Mouse (Mus musculus) limb, embryonic 15.5 days (tissue): ENCODE measurements around the gene Aff3. TPM values are rescaled to one million over a fixed set of nuclear protein-coding genes. Genes with fewer than 3 reads are reported as not detected.

Experiments used
- ATAC-seq: fragments of 200-750 bp; cut with Nextera tagmentation; 2 replicates; pipeline ENCODE4 v1.8.0; 2017; ENCODE audit warnings: low read depth, moderate TSS enrichment; ENCODE audit not compliant: insufficient number of reproducible peaks, low FRiP score, low TSS enrichment
- H3K27ac ChIP-seq: fragments of 300-500 bp; sonication (generic); 2 replicates; pipeline ENCODE4 v1.5.1; 2015; ENCODE audit warnings: moderate library complexity, mild to moderate bottlenecking, inconsistent platforms
- H3K27me3 ChIP-seq: fragments of 300-500 bp; sonication (generic); 2 replicates; pipeline ENCODE4 v1.6.1; 2015; ENCODE audit warnings: inconsistent platforms
- H3K36me3 ChIP-seq: fragments of 300-500 bp; sonication (generic); 2 replicates; pipeline ENCODE4 v1.6.1; 2015; ENCODE audit warnings: inconsistent platforms
- H3K4me1 ChIP-seq: fragments of 300-500 bp; sonication (generic); 2 replicates; pipeline ENCODE4 v1.6.1; 2015; ENCODE audit warnings: inconsistent platforms
- H3K4me2 ChIP-seq: fragments of 300-500 bp; sonication (generic); 2 replicates; pipeline ENCODE4 v1.6.1; 2015; ENCODE audit warnings: mild to moderate bottlenecking, inconsistent platforms
- H3K4me3 ChIP-seq: fragments of 300-500 bp; sonication (generic); 2 replicates; pipeline ENCODE4 v1.5.1; 2015; ENCODE audit warnings: mild to moderate bottlenecking, inconsistent platforms
- H3K9ac ChIP-seq: fragments of 300-500 bp; sonication (generic); 2 replicates; pipeline ENCODE4 v1.6.1; 2015; ENCODE audit warnings: inconsistent platforms
- H3K9me3 ChIP-seq: fragments of 300-500 bp; sonication (generic); 2 replicates; pipeline ENCODE4 v1.6.1; 2016; ENCODE audit warnings: inconsistent platforms
- WGBS: fragments of 180-500 bp; shearing (Covaris S2); methylation state at CpG from one replicate; pipeline ENCODE4 v1.1.7; 2015; 5-methylcytosine and 5-hydroxymethylcytosine counted together
- polyA plus RNA-seq: library from polyadenylated mRNA; unstranded; fragments of >200 nt; fragmentation: Nextera tagmentation; extraction: Ambion mirVana; gene quantifications from 2 replicates; pipeline ENCODE4 v1.2.1, GENCODE M21; 2015

The Aff3 gene
- polyA plus RNA-seq, 1 experiment from 2014 or later: 12.0 TPM

DNA sequence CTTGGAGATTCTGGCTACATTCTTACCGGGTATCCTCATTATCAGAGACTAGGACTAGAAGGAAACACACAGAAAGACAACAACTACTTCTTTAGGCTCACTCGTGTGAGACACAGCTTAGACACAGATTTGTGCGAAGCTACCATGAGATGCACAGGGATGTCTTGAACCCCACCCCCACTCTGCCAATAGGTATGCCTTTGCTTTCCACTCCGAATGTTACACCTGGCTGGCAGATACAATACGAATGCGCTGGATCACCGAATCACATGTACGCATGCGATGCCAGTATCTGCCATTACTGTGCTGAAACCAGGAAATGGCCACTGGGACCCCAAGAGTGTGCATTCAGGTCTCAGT lies 370.4 kb downstream of the Aff3 start:
- WGBS: 94% methylated on average over 9 of the region's 9 CpGs
- ATAC-seq: no peak
- H3K4me2 ChIP-seq: no peak overlapping the region
- no peaks in the 10 kb centered on the region for H3K36me3 ChIP-seq
- H3K9ac ChIP-seq: no peak overlapping the region
- no peak overlapping the region for H3K4me3 ChIP-seq
- H3K27ac ChIP-seq: no peak overlapping the region
- peaks cover 13% of the 10 kb centered on the region; the same call in 1 of the 2 replicates for H3K4me1 ChIP-seq
- no peaks in the 10 kb centered on the region for H3K27me3 ChIP-seq
- H3K9me3 ChIP-seq: no peaks in the 10 kb centered on the region

DNA sequence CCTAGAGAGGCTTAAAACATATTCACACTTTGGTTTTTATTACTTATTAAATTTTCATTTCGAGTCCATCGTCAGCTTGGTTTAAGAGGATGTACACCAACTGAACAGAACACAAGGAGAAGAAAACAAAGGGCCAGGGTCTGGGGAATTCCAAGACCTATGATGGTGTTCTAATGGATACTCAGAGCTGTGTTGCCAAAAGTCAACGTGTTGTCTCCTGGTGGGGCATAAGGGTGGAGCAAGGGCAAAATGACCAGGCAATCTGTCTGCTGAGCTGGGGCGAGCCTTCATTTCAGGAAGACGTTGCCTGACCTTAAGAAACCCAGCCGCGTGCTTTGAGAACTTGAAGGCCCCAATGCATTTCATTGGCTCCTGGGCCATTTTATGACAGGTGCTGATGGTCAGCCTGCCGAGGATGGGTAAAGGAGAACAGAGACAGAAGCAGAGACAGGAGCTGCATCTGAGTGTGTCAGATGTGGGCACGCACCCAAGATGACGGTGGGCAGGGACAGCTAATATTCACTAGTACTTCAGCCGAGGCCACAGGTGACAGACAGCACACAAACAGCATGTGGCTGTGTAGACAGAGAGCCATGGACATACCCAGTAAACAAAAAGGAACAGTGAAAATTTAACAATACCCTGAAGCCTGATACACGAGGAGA lies 371.0 kb downstream of the Aff3 start:
- WGBS: 87% methylated on average over 12 of the region's 12 CpGs
- ATAC-seq: no peak
- Histone ChIP-seq H3K9me3 (no peaks in the 10 kb centered on the region), H3K36me3 (no peaks in the 10 kb centered on the region), H3K27me3 (no peaks in the 10 kb centered on the region), H3K27ac (no peak overlapping the region), H3K9ac (no peak overlapping the region), H3K4me3 (no peak overlapping the region), H3K4me1 (peaks cover 13% of the 10 kb centered on the region; the same call in 1 of the 2 replicates), H3K4me2 (no peak overlapping the region)

DNA sequence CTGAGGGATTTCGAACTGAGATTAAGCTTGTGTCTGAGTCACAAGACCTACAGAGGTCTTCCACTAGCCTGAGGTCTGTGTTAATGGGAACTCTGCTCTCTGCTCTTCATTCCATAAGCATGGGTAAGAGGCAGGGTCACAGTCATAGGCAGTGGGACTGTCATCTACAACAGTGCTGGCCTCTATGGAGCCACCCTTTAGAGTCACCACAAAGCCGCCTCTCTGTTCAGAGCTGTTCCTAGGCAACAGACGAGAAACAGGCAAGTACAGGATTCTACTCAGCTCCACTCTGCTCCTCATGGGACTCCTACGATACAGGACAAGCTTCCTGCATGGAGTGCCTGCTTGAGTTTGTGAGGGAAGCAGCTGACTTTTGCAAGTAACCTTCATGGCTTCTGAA lies 371.9 kb downstream of the Aff3 start:
- ATAC-seq: no peak
- H3K4me3 ChIP-seq: no peak overlapping the region
- no peaks in the 10 kb centered on the region for H3K27me3 ChIP-seq
- no peak overlapping the region for H3K9ac ChIP-seq
- peaks cover 13% of the 10 kb centered on the region; the same call in 1 of the 2 replicates for H3K4me1 ChIP-seq
- H3K9me3 ChIP-seq: no peaks in the 10 kb centered on the region
- no peak overlapping the region for H3K4me2 ChIP-seq
- no peaks in the 10 kb centered on the region for H3K36me3 ChIP-seq
- H3K27ac ChIP-seq: no peak overlapping the region
- 62% methylated on average over 4 of the region's 4 CpGs for WGBS

DNA sequence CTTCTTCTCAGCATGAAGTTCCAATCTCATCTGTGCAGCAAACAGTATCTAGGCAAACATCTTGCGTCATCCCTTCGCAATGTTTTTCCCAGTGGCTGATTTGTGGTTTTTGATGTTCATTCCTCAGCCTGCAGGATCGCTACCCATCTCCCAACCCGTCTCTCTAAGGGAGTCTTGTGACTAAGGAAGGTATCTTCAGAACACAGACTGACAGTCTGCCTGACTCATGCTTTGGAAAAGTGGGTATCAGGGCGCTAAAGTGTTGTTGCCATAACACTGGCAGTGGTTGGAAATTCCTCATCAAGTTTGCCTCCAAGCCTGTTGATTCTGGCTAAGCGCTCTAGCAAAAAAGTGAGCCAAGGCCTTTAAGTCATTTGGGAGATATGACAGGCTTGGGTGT lies 372.8 kb downstream of the Aff3 start:
- no peak overlapping the region for H3K4me2 ChIP-seq
- H3K4me1 ChIP-seq: peaks cover 13% of the 10 kb centered on the region; the same call in 1 of the 2 replicates
- H3K9me3 ChIP-seq: no peaks in the 10 kb centered on the region
- ATAC-seq: no peak
- no peaks in the 10 kb centered on the region for H3K36me3 ChIP-seq
- no peaks in the 10 kb centered on the region for H3K27me3 ChIP-seq
- 80% methylated on average over 6 of the region's 6 CpGs for WGBS
- H3K27ac ChIP-seq: no peak overlapping the region
- no peak overlapping the region for H3K4me3 ChIP-seq
- H3K9ac ChIP-seq: no peak overlapping the region

DNA sequence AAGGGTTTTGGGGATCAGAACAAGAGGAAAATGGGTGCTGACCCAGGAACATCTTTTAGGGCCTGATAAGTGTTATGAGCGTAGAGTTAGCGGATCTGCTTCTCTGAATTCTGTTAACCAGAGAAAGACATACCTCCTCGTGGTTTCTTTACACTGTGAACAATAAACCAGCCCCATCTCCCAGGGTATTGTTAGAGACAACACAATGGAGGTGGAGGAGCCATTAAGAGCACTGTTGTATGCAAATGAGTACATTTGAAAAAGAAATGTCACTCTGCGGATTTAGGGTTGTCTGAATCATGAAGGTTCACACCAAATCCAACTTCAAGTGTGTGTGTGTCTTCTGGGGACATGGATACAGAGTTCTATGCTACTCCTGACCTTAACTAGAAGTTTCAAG lies 373.3 kb downstream of the Aff3 start:
- no peak for ATAC-seq
- WGBS: 82% methylated on average over 4 of the region's 4 CpGs
- H3K4me1 ChIP-seq: peaks cover 13% of the 10 kb centered on the region; the same call in 1 of the 2 replicates

DNA sequence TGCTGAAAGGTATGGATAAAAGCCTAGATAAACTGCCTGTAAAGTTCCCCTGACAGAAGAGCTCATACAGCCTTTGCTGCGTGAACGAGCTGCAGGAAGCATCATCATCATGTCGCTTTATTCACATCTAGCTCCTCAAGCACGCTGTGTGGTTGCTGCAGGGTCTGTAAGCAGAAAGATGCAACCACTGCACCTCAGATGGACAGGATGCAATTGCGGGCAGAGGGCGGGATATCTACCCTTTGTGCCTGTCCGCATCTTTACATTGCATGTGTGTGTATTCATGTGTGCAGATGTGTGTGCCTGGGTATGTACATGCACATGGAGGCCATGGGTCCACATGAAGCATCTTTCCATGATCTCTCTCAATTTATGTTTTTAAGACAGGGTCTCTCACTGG lies 373.9 kb downstream of the Aff3 start:
- ATAC-seq: no peak
- Histone ChIP-seq H3K27me3 (no peaks in the 10 kb centered on the region), H3K9ac (no peak overlapping the region), H3K4me3 (no peak overlapping the region), H3K9me3 (no peaks in the 10 kb centered on the region), H3K27ac (no peak overlapping the region), H3K4me1 (peaks cover 13% of the 10 kb centered on the region; the same call in 1 of the 2 replicates), H3K36me3 (no peaks in the 10 kb centered on the region), H3K4me2 (no peak overlapping the region)
- WGBS: 94% methylated on average over 7 of the region's 7 CpGs

More for the DNA sequence above, 373.3 kb downstream of the Aff3 start:
- H3K4me3 ChIP-seq: no peak overlapping the region
- H3K4me2 ChIP-seq: no peak overlapping the region
- no peak overlapping the region for H3K27ac ChIP-seq
- H3K9me3 ChIP-seq: no peaks in the 10 kb centered on the region
- no peaks in the 10 kb centered on the region for H3K27me3 ChIP-seq
- H3K36me3 ChIP-seq: no peaks in the 10 kb centered on the region
- no peak overlapping the region for H3K9ac ChIP-seq

DNA sequence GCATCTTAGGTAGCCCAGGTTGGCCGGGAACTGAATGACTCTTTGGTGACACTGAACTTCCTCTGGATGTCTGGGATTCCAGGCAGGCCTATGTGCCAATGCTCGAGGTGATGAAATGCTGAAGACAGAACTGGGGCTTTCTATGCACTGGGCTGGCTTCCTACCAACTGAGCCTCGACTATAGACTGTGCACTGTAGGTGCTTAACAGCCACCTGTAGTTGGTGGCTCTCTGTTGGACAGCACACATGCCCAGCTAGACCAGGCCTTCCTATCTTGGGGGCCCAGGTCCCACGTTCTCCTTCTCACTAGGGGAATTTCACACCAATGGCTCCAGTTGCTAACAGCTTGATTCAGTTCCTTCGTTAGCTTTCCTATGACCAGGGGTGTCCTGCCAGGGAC lies 374.9 kb downstream of the Aff3 start:
- no peak overlapping the region for H3K9ac ChIP-seq
- peaks cover 13% of the 10 kb centered on the region; the same call in 1 of the 2 replicates for H3K4me1 ChIP-seq
- no peaks in the 10 kb centered on the region for H3K36me3 ChIP-seq
- H3K27me3 ChIP-seq: no peaks in the 10 kb centered on the region
- ATAC-seq: no peak
- no peak overlapping the region for H3K4me2 ChIP-seq
- no peak overlapping the region for H3K4me3 ChIP-seq
- no peak overlapping the region for H3K27ac ChIP-seq
- WGBS: 79% methylated on average over 5 of the region's 5 CpGs
- H3K9me3 ChIP-seq: no peaks in the 10 kb centered on the region

DNA sequence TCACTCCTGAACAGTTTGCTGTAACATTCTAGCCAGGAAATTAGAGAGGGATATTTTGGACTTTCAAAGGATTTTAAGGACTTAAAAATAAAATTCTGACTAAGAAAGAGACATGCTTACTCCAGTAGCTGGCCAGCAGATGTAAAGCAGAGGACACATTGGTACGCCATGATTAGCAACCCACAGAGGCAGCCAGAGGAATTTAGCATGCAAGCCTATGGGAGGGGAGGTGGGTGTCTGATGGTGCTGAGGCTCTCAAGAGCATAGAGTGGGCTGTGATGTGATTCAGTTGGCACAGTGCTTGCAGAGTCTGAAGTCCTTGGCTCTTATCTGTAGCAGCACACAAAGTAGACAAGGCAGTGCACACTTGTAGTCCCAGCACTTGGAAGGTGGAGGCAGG lies 376.0 kb downstream of the Aff3 start:
- WGBS: 88% methylated on average over 1 of the region's 1 CpGs
- no peak for ATAC-seq
- H3K9me3 ChIP-seq: no peaks in the 10 kb centered on the region
- no peak overlapping the region for H3K4me3 ChIP-seq
- H3K27ac ChIP-seq: no peak overlapping the region
- no peak overlapping the region for H3K9ac ChIP-seq
- H3K27me3 ChIP-seq: no peaks in the 10 kb centered on the region
- H3K36me3 ChIP-seq: no peaks in the 10 kb centered on the region
- no peak overlapping the region for H3K4me2 ChIP-seq
- peaks cover 5% of the 10 kb centered on the region; the same call in 1 of the 2 replicates for H3K4me1 ChIP-seq

DNA sequence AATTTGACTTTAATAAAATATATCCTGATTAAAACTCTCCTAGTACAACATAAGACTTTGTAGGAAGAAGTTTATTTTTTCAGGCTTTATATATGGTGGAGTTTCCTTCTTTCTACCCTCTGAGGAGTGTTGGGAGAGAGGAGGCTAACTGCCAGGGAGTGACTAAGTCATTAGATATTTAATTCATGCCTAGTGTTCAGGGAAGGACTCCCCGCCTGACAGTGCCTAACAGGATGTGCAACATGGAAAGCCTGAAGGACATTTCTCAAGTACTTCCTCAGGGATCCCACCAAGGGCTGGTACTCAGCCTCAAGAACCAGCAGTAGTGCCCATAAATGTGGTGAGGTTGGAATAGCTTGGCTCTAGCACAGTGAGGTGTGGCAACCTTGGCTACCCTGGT lies 378.2 kb downstream of the Aff3 start:
- H3K4me2 ChIP-seq: no peak overlapping the region
- H3K9me3 ChIP-seq: no peaks in the 10 kb centered on the region
- WGBS: 64% methylated on average over 1 of the region's 1 CpGs
- no peaks in the 10 kb centered on the region for H3K27me3 ChIP-seq
- no peak overlapping the region for H3K9ac ChIP-seq
- no peaks in the 10 kb centered on the region for H3K4me1 ChIP-seq
- H3K4me3 ChIP-seq: no peak overlapping the region
- no peaks in the 10 kb centered on the region for H3K36me3 ChIP-seq
- H3K27ac ChIP-seq: no peak overlapping the region
- no peak for ATAC-seq

DNA sequence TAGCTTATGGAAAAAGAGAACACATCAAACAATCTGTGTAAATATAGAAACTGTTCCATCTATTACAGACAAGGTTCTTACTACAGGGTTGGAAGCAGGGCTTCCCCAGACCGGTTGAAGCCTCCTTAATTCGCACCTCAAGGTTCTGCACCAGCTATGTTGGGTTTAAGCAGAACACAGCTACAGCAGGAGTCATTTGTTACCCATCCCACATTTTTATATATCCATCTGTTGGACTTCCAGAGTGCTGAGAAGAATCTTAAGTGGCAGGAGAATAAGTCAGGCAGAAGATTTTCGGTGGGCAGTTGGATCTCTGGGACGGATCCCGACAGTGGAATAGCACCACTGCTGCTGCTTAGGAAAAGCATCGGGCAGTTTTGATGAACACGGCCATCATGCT lies 384.2 kb downstream of the Aff3 start:
- H3K27ac ChIP-seq: no peak overlapping the region
- no peak overlapping the region for H3K9ac ChIP-seq
- ATAC-seq: no peak
- H3K4me1 ChIP-seq: no peaks in the 10 kb centered on the region
- H3K9me3 ChIP-seq: no peaks in the 10 kb centered on the region
- no peaks in the 10 kb centered on the region for H3K36me3 ChIP-seq
- no peak overlapping the region for H3K4me2 ChIP-seq
- no peak overlapping the region for H3K4me3 ChIP-seq
- no peaks in the 10 kb centered on the region for H3K27me3 ChIP-seq
- 88% methylated on average over 7 of the region's 7 CpGs for WGBS

DNA sequence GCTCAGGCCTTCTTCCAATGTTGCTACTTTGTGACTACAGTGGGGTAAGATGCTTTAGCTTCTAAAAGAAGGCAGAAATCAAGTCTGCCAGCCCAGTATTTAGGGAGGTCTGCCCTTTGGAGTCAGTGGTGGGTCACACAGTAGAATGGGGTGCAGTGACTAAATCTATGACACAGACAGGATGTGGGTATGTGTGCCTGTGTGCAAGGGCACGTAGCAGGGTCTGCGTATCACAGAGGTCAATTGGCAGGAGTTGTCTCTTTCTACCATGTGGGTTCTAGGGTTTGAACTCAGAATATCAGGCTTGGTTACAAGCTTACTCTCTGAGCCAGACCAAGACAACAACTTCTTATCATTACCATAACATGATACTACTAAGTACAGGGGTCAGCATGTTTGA lies 393.4 kb downstream of the Aff3 start:
- Histone ChIP-seq H3K27me3 (no peaks in the 10 kb centered on the region), H3K9ac (no peak overlapping the region), H3K36me3 (no peaks in the 10 kb centered on the region), H3K4me3 (no peak overlapping the region), H3K27ac (no peak overlapping the region), H3K4me2 (no peak overlapping the region), H3K9me3 (no peaks in the 10 kb centered on the region), H3K4me1 (no peaks in the 10 kb centered on the region; the same call in 1 of the 2 replicates)
- 91% methylated on average over 2 of the region's 2 CpGs for WGBS
- ATAC-seq: no peak

DNA sequence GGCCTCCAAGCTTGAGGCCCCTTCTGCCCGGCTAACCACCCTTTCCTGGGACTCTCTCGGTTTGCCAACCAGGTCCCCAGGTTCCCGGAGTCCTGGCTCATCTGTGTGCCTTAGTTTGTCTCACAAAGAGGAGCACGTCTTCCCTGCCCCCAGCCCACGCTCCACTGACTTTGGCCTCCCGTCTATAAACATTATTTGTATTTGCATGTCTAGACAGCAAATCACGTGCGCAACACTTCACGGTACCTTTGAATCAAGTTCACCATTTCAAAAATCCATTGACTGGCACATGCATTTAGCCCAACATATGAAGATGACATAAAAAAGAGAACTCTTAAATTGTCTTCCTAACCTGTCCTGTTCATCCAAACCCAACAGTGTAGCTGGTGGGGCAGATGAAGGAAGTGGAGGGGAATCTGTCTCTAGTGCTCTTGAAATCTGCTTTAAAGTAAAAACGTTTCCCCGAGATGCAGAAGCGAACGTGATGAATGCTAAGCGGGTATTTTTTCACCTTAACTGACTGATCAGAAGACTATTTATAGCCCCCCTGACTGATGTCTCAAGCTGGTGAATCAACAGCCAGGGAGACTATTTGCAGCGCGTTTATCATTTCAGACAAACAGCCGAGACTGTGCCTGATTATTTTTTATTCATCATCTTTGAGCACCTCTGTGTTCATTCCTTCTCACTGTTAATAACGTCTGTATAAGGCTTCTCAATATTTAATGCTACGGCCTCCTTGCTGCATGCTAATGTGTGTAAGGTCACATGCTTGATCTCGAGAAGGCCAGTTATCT lies 396.3 kb downstream of the Aff3 start:
- WGBS: 64% methylated on average over 20 of the region's 20 CpGs
- Histone ChIP-seq H3K4me1 (peaks cover 10% of the 10 kb centered on the region), H3K4me2 (no peak overlapping the region), H3K27ac (no peak overlapping the region; the same call in 1 of the 2 replicates), H3K9me3 (no peaks in the 10 kb centered on the region), H3K27me3 (no peaks in the 10 kb centered on the region), H3K9ac (no peak overlapping the region), H3K36me3 (no peaks in the 10 kb centered on the region), H3K4me3 (no peak overlapping the region)
- ATAC-seq: no peak
